Mouse (Mus musculus): ENCODE results near the gene Med12l.

DNA sequence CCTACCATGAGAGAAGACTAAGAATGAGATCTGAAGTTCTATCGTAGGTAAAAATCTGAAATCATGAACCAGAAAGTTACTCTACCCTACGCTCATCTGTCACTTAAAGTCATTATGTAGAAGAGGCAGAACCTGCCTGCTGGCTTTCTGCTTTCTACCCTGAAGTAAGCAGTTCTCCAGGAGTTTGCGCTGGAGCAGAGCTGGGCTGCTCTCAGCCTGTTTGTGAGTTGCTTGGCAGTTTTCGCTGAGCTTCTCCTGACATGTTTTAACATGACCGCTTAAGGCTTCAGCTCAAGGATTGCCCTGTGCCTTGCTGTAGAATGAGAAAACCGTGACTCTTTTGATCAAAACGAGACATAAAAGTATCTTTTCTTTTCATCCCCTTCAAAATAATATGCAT is 188.5 kb downstream of the Med12l start:
- no peak for TF ChIP-seq MAFK (IDR thresholded peaks at IDR 0.05; ENCODE audit: insufficient read depth, low read depth, low read length)
- no peak for TF ChIP-seq HCFC1 (IDR thresholded peaks at IDR 0.05; ENCODE audit: borderline replicate concordance, insufficient read depth, low read length)
- TF ChIP-seq ZC3H11A (IDR thresholded peaks at IDR 0.05; ENCODE audit: borderline replicate concordance, low read depth, low read length) = no peak

Measured in ES-E14 (cell line).